Mouse (Mus musculus): ENCODE data around the gene Arhgap8. TPM values are rescaled to one million over a fixed set of nuclear protein-coding genes. Genes with fewer than 3 reads are reported as not detected.

The Arhgap8 gene
- polyA plus RNA-seq, 1 experiment from 2014 or later, result 4.1 TPM

DNA sequence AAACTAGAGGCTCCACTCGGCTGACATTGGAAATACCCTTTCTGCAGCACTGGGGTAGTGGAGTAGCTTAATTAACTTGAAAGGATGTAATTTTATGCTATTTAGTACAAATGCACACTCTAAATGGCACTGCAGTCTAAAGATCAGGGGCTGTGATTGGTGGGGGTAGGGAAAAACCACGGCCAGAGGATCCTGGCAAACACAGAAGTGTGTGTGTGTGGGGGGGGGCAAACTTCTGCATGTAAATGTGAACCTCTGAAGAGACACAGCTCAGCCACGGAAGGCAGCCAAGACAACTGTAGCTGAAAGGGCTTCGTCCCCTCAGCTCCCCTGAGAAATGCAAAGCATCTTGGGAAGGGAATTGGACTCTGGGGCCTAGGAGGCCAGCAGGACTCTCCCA lies 95.3 kb downstream of the Arhgap8 start:
- Histone ChIP-seq H3K4me2 (replicated peaks) (no peak overlapping the region), H3K4me3 (no peak overlapping the region), H3K27ac (no peak overlapping the region), H3K9me3 (no peaks in the 10 kb centered on the region), H3K4me1 (peaks cover 3% of the 10 kb centered on the region; the same call in 1 of the 2 replicates), H3K36me3 (no peaks in the 10 kb centered on the region), H3K27me3 (no peaks in the 10 kb centered on the region), H3K9ac (no peak overlapping the region)
- 44% methylated on average over 4 of the region's 4 CpGs for whole genome bisulfite sequencing
- ATAC-seq (ENCODE audit: insufficient number of reproducible peaks, insufficient read depth, low FRiP score, low TSS enrichment), result no peak

DNA sequence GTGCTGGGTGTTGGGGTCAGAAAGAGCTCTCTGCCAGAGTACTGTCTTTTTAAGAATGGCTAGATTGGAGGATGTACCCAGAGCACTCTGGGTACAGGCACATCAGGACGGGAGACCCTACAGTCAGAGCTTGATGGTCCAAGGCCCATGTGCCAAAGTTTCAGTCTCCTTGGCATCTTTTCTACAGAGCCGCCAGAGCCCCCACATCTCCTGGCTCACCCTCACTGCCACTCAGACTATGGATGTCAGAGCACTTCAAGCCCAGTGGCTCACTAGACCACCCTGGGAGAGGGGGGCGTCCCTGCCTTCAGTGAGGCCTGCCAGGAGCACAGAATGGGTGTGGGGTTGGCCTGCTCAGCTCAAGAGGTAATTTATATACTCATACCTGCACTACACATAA lies 97.7 kb downstream of the Arhgap8 start:
- Histone ChIP-seq H3K4me3 (no peak overlapping the region), H3K27me3 (no peaks in the 10 kb centered on the region), H3K27ac (no peak overlapping the region), H3K4me2 (replicated peaks) (no peak overlapping the region), H3K9ac (no peak overlapping the region), H3K4me1 (peaks cover 3% of the 10 kb centered on the region; the same call in 1 of the 2 replicates), H3K9me3 (no peaks in the 10 kb centered on the region), H3K36me3 (no peaks in the 10 kb centered on the region)
- WGBS, result 81% methylated on average over 3 of the region's 3 CpGs
- no peak for ATAC-seq (ENCODE audit: insufficient number of reproducible peaks, insufficient read depth, low FRiP score, low TSS enrichment)

DNA sequence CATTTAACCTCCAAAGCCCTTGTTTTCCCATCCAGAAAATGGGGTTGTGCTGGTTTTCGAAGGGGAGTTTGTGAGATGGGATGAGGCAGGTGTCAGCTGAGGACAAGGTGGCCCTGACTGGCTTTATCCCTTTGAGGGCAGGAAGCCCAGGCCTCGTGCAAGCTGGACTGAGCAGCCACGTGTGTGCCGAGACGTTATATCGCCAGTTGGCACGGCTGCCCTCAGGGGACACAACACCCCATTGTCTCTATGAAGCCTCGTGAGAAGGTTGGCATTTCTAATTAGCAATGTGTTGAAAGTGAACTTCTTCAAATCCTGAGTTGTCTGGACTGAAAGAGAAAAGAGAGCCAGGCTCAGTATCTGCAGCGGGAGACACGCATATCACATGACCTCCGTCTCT lies 98.4 kb downstream of the Arhgap8 start:
- no peaks in the 10 kb centered on the region for H3K36me3 ChIP-seq
- no peak for ATAC-seq (ENCODE audit: insufficient number of reproducible peaks, insufficient read depth, low FRiP score, low TSS enrichment)
- no peak overlapping the region for H3K9ac ChIP-seq
- no peak overlapping the region for H3K4me2 ChIP-seq (replicated peaks)
- H3K4me3 ChIP-seq, result no peak overlapping the region
- no peak overlapping the region for H3K27ac ChIP-seq
- H3K27me3 ChIP-seq, result no peaks in the 10 kb centered on the region
- H3K4me1 ChIP-seq, result peaks cover 3% of the 10 kb centered on the region; the same call in 1 of the 2 replicates
- no peaks in the 10 kb centered on the region for H3K9me3 ChIP-seq
- 81% methylated on average over 11 of the region's 11 CpGs for WGBS

DNA sequence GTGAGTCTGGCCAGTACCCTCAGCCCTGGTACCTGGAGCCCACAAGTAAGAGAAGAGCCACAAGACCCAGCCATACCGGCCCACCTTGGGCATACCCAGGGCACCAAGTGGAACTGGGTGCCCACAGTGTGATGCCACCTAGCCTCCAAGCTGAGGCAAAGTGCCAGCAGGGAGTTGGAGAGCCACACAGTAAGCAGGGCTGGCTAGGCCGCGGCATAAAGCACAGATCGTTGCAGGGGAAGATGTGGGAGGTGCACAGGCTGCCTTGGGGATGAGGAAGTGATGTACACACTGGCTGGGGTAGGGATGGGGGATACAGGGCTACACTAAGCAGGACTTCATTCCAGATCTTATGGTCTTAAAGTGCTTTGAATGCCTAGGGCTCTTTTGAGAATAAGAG lies 101.0 kb downstream of the Arhgap8 start:
- WGBS, result 84% methylated on average over 4 of the region's 4 CpGs
- no peak overlapping the region for H3K9ac ChIP-seq
- no peaks in the 10 kb centered on the region for H3K36me3 ChIP-seq
- no peaks in the 10 kb centered on the region for H3K4me1 ChIP-seq
- no peaks in the 10 kb centered on the region for H3K27me3 ChIP-seq
- no peak overlapping the region for H3K4me3 ChIP-seq
- H3K27ac ChIP-seq, result no peak overlapping the region
- H3K9me3 ChIP-seq, result no peaks in the 10 kb centered on the region
- no peak for ATAC-seq (ENCODE audit: insufficient number of reproducible peaks, insufficient read depth, low FRiP score, low TSS enrichment)
- H3K4me2 ChIP-seq (replicated peaks), result no peak overlapping the region

Other genes starting within 250 kb of the Arhgap8 start
- 31.2 and 31.4 TPM in 2 replicates for gene Rtl6, start 162.2 kb upstream of the Arhgap8 start, polyA plus RNA-seq (2016; fragmentation: Nextera tagmentation; extraction: Ambion mirVana)
- 20.4 and 20.7 TPM in 2 replicates for gene Prr5, start 50.4 kb upstream of the Arhgap8 start, polyA plus RNA-seq (2016; fragmentation: Nextera tagmentation; extraction: Ambion mirVana)
- 1.9 and 2.4 TPM in 2 replicates for gene Phf21b, start 136.0 kb downstream of the Arhgap8 start, polyA plus RNA-seq (2016; fragmentation: Nextera tagmentation; extraction: Ambion mirVana)
- 0.95 and 1.2 TPM in 2 replicates for gene Gm29666, start 200.0 kb downstream of the Arhgap8 start, polyA plus RNA-seq (2016; fragmentation: Nextera tagmentation; extraction: Ambion mirVana)
- 53.8 and 54.8 TPM in 2 replicates for gene Nup50, start 203.4 kb downstream of the Arhgap8 start, polyA plus RNA-seq (2016; fragmentation: Nextera tagmentation; extraction: Ambion mirVana)